Mouse (Mus musculus) cerebellum, adult 11 months (tissue): ENCODE data around the gene Mospd1.

Experiments used
- DNase-seq: peaks from one replicate; pipeline ENCODE4 v3.0.0; 2022

Gene Mospd1

DNA sequence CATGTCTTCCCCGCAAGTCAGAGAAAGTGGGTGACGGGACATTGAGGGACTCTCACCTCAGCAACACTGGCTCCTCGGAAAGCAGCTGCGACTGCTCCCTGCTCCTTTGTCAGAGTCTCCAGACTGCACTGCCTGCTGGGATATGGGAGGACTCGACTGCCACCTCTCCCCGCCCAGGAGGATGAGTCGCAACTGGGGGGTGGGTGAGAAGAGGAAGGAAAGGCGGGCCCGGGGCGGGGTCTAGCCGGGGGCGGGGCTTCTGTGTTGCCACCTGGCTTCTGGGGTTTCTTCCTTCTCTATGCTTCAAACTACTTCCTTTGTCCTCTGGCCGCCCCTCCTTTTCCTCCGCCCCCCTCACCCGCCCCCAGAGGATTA, at the start of gene Mospd1:
Mospd1 (minus strand) TSS at position 137 of the 375 bp plus-strand sequence.
- peak; percentile 72 for DNase-seq

DNA sequence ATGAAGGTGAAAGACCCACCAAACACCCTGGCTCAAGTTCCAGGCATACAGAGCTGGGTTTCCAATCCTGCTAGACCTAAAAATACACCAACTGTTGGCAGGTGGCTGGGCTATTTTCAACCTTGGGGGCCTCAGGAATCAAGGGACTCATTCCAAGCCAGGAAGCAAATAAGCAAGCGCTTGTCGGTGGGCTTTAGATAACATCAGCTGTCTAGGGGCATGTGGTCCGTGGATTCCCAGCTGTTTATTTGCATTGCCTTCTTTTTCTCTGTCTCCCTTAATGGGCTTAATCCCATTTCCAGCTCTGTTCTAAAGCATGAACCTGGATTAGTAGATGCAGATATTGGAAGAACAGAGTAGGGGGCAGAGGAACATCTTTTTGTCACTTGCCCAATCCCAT, 16.1 kb upstream of the Mospd1 start:
- DNase-seq, result no peak

DNA sequence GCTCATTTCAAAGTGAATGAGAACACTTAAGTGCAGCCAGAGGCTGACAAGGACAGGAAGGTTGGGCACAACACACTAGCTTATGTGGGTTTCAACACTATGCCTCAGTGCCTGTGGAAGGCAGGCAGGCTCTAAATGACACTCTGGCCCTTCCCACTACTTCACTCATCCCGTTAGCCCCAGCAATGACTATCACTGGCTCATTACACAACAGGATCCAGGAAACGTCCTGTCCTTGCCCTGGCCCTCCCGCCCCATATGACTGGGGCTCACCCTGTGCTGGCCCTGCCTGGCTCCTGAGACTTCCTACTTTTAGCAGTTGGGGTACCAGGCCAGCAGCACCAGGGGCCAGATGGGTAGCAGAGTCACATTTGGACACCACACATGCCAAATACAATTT, 12.8 kb upstream of the Mospd1 start:
- no peak for DNase-seq

DNA sequence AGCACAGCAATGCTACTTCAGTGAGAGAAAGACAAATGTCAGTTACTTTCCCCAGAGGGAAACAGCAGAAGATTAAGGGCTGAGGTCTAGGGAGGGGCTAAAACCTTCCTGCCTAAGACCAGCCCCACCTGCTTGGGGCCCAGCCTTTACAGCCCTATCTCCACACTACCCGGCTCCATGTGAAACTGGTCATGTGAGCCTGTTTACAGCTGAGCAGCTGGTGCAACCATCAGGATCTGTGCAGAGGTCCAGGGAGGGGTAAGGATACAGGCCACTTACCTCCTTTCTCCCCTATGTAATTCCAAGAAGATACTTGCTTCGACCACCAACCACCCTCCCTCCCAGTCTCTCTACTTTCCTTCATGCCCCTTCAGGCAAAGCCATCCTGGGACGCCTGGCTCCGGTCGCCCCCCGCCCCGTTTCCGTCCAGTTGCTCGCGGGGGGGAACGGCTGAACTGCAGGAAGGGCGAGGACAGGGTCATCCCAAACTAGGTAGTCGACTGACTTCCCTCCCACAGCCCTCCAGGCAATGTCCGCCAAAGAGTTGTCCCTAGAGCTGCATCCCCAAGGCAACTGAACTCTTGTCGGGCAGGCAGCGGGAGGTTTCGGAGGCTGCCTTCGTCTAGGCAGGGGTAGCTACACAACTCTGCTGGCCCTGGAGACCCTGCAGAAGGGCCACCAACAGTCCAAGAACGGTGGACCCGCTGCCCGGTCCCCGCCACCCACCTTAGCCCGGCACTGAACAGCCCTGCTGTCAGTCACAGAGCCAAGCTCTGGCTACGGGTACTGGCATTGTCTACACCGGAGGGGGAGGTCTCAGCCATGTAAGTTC, 552 bp downstream of the Mospd1 start:
- DNase-seq, result peak; percentile 10

DNA sequence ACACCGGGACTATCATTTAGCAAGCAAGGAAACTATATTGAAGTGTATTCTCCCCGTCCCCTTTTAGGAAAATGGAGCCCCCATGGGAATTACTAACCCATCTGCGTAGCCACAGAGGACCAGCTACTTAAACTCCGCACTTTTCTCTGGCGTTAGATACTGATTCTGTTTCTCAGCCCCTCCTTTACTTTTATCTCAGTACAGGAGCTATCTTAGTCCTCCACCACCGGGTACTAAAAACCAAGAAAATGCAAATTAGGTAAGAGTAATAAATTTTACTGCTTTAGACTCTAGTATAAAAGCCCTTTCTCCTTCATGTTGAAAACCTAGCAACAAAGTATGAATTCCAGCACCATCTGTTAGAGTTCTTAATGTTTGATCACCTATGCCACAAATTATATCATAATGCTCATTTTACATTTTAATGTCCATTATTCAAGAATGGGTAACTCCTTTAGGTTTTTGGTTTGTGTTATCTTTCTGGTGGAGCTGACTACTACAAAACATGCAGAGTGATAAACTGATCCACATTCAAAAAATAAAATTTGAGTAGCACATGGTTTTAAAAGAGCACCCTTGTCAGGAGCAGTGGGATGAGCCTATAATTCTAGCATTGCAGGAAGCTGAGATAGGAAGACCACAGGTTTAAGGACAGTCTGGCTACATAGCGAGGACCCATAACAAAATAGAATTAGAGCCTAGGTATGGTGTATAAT, 5.5 kb downstream of the Mospd1 start:
- no peak for DNase-seq

DNA sequence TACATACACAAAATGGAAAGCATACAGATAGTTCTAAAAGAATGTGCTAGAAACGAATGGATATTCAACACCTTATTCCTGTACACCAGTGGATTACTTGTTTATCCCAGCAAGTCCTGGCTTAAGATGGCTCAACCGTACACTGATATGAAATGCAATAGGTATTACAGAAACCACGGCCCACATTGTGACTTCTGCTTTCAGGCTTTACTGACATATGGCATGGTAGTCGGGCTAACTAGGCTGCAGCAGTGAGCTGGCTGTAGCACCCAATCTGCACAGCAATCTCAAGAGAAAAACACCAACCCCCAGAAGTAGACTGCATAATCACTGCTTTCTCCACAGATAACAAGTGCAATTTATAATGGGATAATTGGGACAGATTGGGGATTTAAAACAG, 21.9 kb downstream of the Mospd1 start:
- DNase-seq, result no peak

DNA sequence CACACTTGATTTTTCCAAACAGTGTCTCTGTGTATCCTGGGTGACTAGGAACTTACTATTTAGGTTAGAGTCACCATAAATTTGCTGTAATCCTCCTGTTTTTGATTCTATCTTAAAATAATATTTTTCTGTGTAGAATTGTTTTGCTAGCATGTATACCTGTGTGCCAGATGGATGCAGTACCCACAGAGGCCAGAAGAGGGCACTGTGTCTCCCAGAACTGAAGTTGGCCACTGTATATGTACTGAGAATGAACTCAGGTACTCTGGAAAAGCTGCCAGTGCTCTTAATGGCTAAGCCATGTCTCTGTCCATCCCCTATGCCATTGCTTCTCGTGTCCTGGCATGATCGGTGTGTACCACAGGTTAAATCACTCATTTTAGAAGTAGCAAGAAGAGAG, 28.8 kb downstream of the Mospd1 start:
- DNase-seq, result peak; percentile 15

DNA sequence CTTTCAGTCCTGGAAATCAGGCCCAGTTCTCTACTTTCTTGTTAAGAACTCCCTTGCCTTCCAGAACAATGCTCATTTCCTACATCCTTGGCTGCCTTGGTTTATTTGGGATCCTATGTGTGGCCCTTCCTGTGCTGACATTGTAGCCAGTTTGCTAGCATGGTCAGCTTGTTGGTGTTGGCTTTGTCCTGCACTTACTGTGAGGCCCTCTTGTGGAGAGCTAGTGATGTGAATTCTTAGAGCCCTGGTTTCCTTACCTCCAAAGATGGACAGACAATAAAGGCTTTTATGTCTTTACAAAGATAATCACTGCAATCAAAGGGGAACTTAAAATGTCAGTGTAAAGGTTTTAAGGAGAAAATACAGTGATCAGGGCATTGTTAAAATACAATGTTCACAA, 32.9 kb downstream of the Mospd1 start:
- no peak for DNase-seq

DNA sequence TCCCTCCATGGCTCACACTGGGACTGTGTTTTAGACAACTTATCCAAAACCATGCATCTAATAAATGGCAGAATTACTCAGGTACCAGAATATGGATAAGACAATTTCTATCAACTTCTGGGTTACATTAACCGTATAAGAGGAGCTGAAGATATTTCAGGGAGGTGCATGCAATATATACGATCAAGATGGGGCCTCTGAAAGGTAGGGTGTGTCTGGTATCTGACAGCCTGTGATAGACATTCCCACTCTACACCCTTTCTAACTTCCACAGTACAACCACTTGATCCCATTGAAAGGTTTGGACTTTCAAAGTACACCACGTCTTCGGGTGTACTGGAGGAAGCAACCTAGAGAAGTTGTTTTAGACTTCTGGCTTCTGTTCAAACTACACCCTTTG, 39.9 kb downstream of the Mospd1 start:
- no peak for DNase-seq

DNA sequence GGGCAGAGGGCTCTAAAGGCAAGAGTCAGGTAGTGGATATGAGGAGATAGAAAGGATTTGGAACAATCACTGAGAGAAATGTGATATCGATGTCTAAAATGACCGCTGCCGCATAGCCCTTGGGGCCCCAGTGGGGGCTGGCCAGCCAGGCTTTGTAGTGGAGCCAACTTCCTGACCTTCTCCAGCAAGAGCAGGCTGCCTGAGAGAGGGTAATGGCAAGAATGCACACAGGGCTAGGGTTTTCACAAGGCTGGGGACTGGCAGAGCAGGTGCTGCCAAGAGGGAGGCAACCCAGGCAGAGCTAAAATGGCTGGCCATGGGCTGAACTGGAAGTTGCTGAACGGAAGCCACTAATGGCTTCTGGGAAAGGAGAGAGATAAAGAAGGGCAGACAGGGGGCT, 49.2 kb downstream of the Mospd1 start:
- DNase-seq, result no peak

DNA sequence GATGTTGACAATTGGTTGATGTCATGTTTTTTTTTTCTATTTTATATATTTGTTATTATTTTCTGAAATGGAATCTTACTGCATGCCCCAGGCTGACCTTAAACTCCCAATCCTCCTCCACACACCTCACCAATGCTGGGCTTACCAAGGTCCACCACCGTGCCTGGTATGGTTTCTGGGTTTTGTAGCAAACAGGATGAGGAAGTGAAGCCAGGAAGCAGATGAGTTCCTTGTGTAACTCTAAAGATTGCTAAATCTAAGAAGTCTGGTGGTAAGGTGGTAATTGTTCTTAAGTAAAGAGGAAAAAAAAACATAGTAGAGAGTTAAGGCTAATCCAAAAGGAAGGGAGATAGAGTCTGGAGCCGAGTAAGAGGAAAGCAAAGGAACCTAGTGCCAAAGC, 49.7 kb downstream of the Mospd1 start:
- DNase-seq, result no peak
